Mouse (Mus musculus) spleen, adult 18-20 months (tissue): ENCODE results near the gene Cdc42se1.

Source experiments
- DNase-seq, 2 experiments: peaks; one replicate each; pipeline ENCODE4 v3.0.0; 2022; ENCODE audit warnings: mixed read lengths in 2 of 2

Cdc42se1 gene

DNA sequence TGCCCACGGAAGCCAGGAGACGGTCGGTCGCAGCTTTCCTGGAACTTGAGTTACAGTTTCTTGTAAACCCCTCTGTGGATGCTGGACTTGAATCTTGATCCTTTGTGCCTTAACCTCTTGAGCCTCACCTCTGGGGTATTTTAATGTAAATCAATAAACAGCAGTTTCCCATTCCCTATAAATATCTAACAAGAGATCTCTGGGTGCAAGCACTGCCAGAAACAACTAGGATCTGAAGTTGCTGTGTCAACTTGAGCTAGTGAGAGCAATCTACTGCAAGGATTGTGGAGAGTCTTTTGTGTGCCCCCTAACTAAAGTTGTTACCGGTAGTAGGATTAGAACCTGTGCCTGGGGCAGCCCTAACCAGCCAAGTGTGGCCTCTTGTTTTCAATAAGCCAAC lies 56.9 kb downstream of the Cdc42se1 start:
- no peak for DNase-seq
